Mouse (Mus musculus) liver, adult 2 months (tissue): Measurements from ENCODE around the gene Xcl1.
A peak's percentile ranks its signal among the peaks of the same experiment; 100 is the strongest.

Source experiments
- CTCF ChIP-seq: fragments of 200-500 bp; IDR thresholded peaks from 2 replicates; pipeline ENCODE4 v1.5.1; 2011; ENCODE audit warnings: low read depth, low read length, control low read depth
- POLR2A ChIP-seq: fragments of 200-500 bp; IDR thresholded peaks from 2 replicates; pipeline ENCODE4 v1.6.1; 2011; ENCODE audit warnings: low read length, control low read depth; ENCODE audit not compliant: insufficient read depth; ENCODE audit errors: extremely low read depth

GRCm38 (mm10) chr1:164898846-164899351 is 36.4 kb downstream of the Xcl1 start:
- TF ChIP-seq CTCF (peak; percentile 76), POLR2A (no peak)
